Mouse (Mus musculus): ENCODE results near the gene Zfp385a.

- peak; percentile 33 for TF ChIP-seq CTCF (IDR thresholded peaks at IDR 0.05; ENCODE audit: low read depth)
- no peak for TF ChIP-seq EP300 (IDR thresholded peaks at IDR 0.05; ENCODE audit: low read depth)
These were observed 67.2 kb downstream of the Zfp385a start, which contains the start of gene Copz1 for GRCm38 (mm10) chr15:103272419-103273279.

All from heart, postnatal 0 days (tissue).